Mouse (Mus musculus) midbrain, embryonic 13.5 days (tissue): ENCODE measurements around the gene Anapc5. TPM values are rescaled to one million over a fixed set of nuclear protein-coding genes. Genes with fewer than 3 reads are reported as not detected.

ENCODE experiments used
- ATAC-seq: fragments of 200-750 bp; cut with Nextera tagmentation; 2 replicates; pipeline ENCODE4 v1.8.0; 2017; ENCODE audit warnings: mild to moderate bottlenecking, moderate TSS enrichment, moderate library complexity
- H3K27ac ChIP-seq: fragments of 300-500 bp; sonication (generic); 2 replicates; pipeline ENCODE4 v1.5.1; 2015; ENCODE audit warnings: inconsistent platforms, mild to moderate bottlenecking, moderate library complexity
- H3K27me3 ChIP-seq: fragments of 300-500 bp; sonication (generic); 2 replicates; pipeline ENCODE4 v1.6.1; 2015; ENCODE audit warnings: mild to moderate bottlenecking, inconsistent platforms
- H3K36me3 ChIP-seq: fragments of 300-500 bp; sonication (generic); 2 replicates; pipeline ENCODE4 v1.6.1; 2015; ENCODE audit warnings: mild to moderate bottlenecking, inconsistent platforms
- H3K4me1 ChIP-seq: fragments of 300-500 bp; sonication (generic); replicated peaks from 2 replicates; pipeline ENCODE4 v1.6.1; 2015; ENCODE audit warnings: inconsistent platforms
- H3K4me2 ChIP-seq: fragments of 300-500 bp; sonication (generic); replicated peaks from 2 replicates; pipeline ENCODE4 v1.6.1; 2015; ENCODE audit warnings: moderate library complexity, mild to moderate bottlenecking, inconsistent platforms
- H3K4me3 ChIP-seq: fragments of 300-500 bp; sonication (generic); replicated peaks from 2 replicates; pipeline ENCODE4 v1.5.1; 2015; ENCODE audit warnings: mild to moderate bottlenecking, inconsistent platforms
- H3K9ac ChIP-seq: fragments of 300-500 bp; sonication (generic); replicated peaks from 2 replicates; pipeline ENCODE4 v1.6.1; 2015; ENCODE audit warnings: mild to moderate bottlenecking, inconsistent platforms
- H3K9me3 ChIP-seq: fragments of 300-500 bp; sonication (generic); 2 replicates; pipeline ENCODE4 v1.6.1; 2016; ENCODE audit warnings: mild to moderate bottlenecking, inconsistent platforms
- WGBS: fragments of 180-500 bp; shearing (Covaris S2); methylation state at CpG from one replicate; pipeline ENCODE4 v1.1.7; 2015; 5-methylcytosine and 5-hydroxymethylcytosine counted together
- polyA plus RNA-seq: library from polyadenylated mRNA; unstranded; fragments of >200 nt; fragmentation: Nextera tagmentation; extraction: Ambion mirVana; gene quantifications from 2 replicates; pipeline ENCODE4 v1.2.1, GENCODE M21; 2015

Gene Anapc5
- polyA plus RNA-seq = 527 and 540 TPM in 2 replicates

- Histone ChIP-seq H3K4me1 (peaks cover 26% of the 10 kb centered on the region), H3K4me2 (peak within 1 kb of the TSS; percentile 66), H3K36me3 (peaks cover 30% of the 10 kb centered on the region), H3K4me3 (peak within 1 kb of the TSS; percentile 78), H3K9ac (peak within 1 kb of the TSS; percentile 74), H3K27me3 (no peaks in the 10 kb centered on the region), H3K9me3 (no peaks in the 10 kb centered on the region), H3K27ac (peak within 1 kb of the TSS; percentile 94)
- under 1% methylated on average over 55 of the region's 55 CpGs for WGBS
- peak; percentile 99 for ATAC-seq
These were observed at the start of gene Anapc5 for GRCm38 (mm10) chr5:122820777-122821523. Gene Anapc5 (minus strand): TSS chr5:122821339.

DNA sequence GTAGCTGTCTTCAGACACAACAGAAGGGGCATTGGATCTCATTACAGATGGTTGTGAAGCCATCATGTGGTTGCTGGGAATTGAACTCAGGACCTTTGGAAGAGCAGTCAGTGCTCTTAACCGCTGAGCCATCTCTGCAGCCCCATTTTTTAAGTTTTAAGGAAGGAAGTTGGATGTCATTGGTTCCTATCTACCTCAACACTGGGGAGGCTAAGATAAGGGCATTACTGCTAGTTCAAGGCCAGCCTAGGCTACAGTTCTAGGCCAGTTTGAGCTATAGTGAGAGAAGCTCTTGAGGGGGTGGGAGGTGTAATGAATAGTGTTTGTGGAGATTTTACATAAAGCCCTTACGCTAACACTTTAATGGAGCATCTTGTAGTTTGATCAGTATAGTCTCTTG, 41.9 kb upstream of the Anapc5 start:
- H3K4me2 ChIP-seq = no peak overlapping the region
- H3K4me1 ChIP-seq = no peaks in the 10 kb centered on the region
- ATAC-seq = no peak
- peaks cover 63% of the 10 kb centered on the region for H3K36me3 ChIP-seq
- no peak overlapping the region for H3K27ac ChIP-seq
- 98% methylated on average over 2 of the region's 2 CpGs for WGBS
- no peak overlapping the region for H3K4me3 ChIP-seq
- H3K9ac ChIP-seq = no peak overlapping the region
- H3K9me3 ChIP-seq = no peaks in the 10 kb centered on the region
- no peaks in the 10 kb centered on the region for H3K27me3 ChIP-seq

GRCm38 (mm10) chr5:122855858-122856257, 34.7 kb upstream of the Anapc5 start:
- no peak overlapping the region for H3K4me3 ChIP-seq
- 0 out of 2 replicates have a peak, but pooled peaks cover 3% of the 10 kb centered on the region for H3K36me3 ChIP-seq
- ATAC-seq = no peak
- no peak overlapping the region for H3K27ac ChIP-seq
- H3K4me2 ChIP-seq = no peak overlapping the region
- H3K4me1 ChIP-seq = peaks cover 17% of the 10 kb centered on the region
- no peaks in the 10 kb centered on the region for H3K9me3 ChIP-seq
- no peaks in the 10 kb centered on the region for H3K27me3 ChIP-seq
- WGBS = 89% methylated on average over 3 of the region's 3 CpGs
- no peak overlapping the region for H3K9ac ChIP-seq

DNA sequence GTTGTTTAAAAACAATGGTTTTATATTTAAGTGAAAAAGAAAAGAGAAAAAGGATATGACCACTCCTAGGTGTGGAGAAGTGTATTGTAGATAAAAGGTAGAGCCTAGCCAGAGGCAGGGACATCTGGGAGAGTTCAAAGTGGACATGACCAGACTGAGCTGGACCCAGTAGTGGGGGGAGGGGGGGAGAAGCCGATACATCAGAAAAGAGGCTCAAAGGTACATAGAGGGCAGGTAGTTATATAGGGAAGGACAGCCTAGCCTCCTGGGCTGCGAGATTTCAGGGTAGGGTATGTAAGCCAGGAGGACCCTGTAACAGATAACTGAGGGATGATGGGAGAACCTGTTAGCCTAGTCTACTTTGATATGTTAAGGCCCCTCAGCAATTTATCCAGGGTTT, 31.5 kb upstream of the Anapc5 start:
- H3K36me3 ChIP-seq = 0 out of 2 replicates have a peak, but pooled peaks cover 3% of the 10 kb centered on the region
- H3K9me3 ChIP-seq = no peaks in the 10 kb centered on the region
- no peak overlapping the region for H3K4me3 ChIP-seq
- no peak overlapping the region for H3K9ac ChIP-seq
- H3K4me2 ChIP-seq = no peak overlapping the region
- peaks cover 29% of the 10 kb centered on the region for H3K4me1 ChIP-seq
- H3K27ac ChIP-seq = no peak overlapping the region
- ATAC-seq = no peak
- 89% methylated on average over 2 of the region's 2 CpGs for WGBS
- no peaks in the 10 kb centered on the region for H3K27me3 ChIP-seq

DNA sequence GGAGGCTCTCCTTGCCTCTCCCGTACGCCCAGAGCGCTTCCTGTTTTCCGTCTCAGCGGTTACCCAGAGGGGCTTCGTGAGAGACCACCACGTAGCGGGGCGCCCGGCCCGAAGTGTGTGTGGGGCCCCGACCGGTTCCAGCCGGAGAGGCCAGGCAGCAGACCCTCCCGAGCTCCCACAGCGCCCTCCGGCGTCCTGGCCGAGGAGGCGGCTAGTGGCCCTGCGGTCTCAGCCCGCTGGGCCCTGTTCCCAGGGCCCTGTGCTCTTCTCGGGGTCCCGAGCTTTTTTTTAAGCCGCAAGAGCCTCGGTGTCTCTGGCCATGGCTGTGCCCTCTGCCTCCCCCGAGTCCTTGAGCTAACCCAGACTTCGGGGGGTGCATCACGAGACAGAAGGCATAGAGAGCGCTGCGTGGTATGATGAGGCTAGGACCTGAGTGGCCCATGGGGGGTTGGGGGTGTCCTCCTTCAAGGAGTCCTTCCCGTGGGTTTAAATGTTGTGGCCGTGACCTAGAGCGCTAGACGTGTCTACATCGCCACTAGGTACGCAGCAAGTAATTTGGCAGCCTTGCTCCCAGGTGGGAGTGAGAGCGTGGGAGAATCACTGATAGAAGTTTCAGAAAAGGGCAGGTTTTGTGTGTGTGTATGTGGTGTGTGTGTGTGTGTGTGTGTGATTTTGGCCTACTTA, 29.3 kb upstream of the Anapc5 start:
- ATAC-seq = peak; percentile 92
- peak overlapping the region; percentile 93 for H3K27ac ChIP-seq

DNA sequence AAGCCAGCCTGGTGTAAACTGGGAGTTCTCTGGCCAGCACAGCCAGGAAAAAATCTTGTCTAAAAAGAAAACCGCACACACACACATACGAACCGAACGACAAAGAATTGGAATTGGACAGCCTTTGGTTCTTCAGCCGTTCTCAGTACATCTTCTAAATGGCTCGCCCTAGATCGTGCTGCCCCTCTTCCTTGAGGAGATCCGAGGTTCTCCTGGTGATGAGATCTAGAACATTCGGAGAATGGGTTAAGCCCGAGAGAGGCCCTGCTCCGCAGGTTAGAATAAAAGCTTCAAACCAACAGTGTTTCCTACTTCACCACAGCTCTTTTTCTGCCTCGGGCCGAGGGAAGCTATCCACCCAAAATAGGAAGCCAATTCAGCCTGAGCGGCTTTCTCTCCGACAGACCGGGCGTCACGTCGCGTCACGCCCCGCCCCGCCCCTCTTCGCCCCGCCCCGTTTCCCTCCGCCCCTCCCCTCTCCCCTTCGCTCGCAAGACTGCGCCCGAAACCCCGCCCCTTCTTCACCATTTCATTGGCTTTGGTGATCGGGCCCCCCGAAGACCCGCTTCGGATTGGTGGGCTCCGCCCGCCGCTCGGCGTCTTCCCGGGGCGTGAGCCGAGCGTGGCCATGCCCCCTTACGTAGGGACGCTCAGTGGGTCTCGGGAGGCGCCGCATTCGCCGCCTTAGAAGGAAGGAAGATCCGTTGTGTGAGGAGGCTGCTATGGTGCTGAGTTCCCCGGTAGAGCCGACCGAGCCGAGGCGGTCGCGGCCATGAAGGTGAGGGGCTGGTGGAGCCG, 28.6 kb upstream of the Anapc5 start, which contains the start of gene Rnf34:
Gene Rnf34 (plus strand): TSS at position 528 of the 798 bp plus-strand sequence.
- 1% methylated on average over 61 of the region's 61 CpGs for WGBS
- H3K4me2 ChIP-seq = peak within 1 kb of the TSS; percentile 96
- ATAC-seq = peak; percentile 100

More for the DNA sequence above, 29.3 kb upstream of the Anapc5 start:
- Histone ChIP-seq H3K9me3 (no peaks in the 10 kb centered on the region), H3K27me3 (no peaks in the 10 kb centered on the region), H3K9ac (peak overlapping the region; percentile 96), H3K4me2 (peak overlapping the region; percentile 96), H3K36me3 (no peaks in the 10 kb centered on the region), H3K4me1 (peaks cover 29% of the 10 kb centered on the region), H3K4me3 (peak overlapping the region; percentile 86)
- WGBS = 2% methylated on average over 38 of the region's 38 CpGs

GRCm38 (mm10) chr5:122843799-122844198, 22.7 kb upstream of the Anapc5 start:
- Histone ChIP-seq H3K27me3 (no peaks in the 10 kb centered on the region), H3K9ac (no peak overlapping the region), H3K4me2 (no peak overlapping the region), H3K36me3 (no peaks in the 10 kb centered on the region), H3K27ac (no peak overlapping the region), H3K4me1 (peaks cover 3% of the 10 kb centered on the region; the same call in 1 of the 2 replicates), H3K9me3 (no peaks in the 10 kb centered on the region), H3K4me3 (no peak overlapping the region)
- no peak for ATAC-seq
- 89% methylated on average over 5 of the region's 5 CpGs for WGBS

More for the DNA sequence above, 28.6 kb upstream of the Anapc5 start, which contains the start of gene Rnf34:
- peaks cover 29% of the 10 kb centered on the region for H3K4me1 ChIP-seq
- H3K27ac ChIP-seq = peak within 1 kb of the TSS; percentile 93
- no peaks in the 10 kb centered on the region for H3K36me3 ChIP-seq
- peak within 1 kb of the TSS; percentile 96 for H3K9ac ChIP-seq
- H3K9me3 ChIP-seq = no peaks in the 10 kb centered on the region
- H3K27me3 ChIP-seq = no peaks in the 10 kb centered on the region
- H3K4me3 ChIP-seq = peak within 1 kb of the TSS; percentile 86

GRCm38 (mm10) chr5:122841126-122841525, 20.0 kb upstream of the Anapc5 start:
- no peak for ATAC-seq
- Histone ChIP-seq H3K9me3 (no peaks in the 10 kb centered on the region; the same call in 1 of the 2 replicates), H3K36me3 (no peaks in the 10 kb centered on the region), H3K27me3 (no peaks in the 10 kb centered on the region), H3K4me1 (no peaks in the 10 kb centered on the region), H3K9ac (no peak overlapping the region), H3K27ac (no peak overlapping the region), H3K4me2 (no peak overlapping the region), H3K4me3 (no peak overlapping the region)
- WGBS = 86% methylated on average over 2 of the region's 2 CpGs

DNA sequence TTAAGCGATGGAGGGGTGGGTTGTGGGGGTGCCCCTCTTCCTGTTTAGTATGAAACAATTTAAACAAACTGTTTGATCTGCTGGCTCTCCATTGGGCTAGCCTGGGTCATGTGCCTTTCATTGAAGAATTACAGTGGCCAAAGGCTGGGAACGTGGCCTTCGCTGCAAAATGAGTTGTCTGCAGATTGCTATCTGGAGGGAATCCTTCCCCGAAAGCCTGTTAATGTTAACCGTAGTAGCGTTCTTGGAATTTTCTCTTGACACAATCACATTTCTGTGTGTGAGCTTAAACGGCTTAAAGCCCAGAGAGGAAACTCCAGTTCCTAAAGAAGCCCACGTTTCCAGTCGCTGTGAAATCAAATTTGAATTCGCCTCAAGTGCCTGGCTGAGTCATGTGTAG, 11.9 kb upstream of the Anapc5 start:
- ATAC-seq = no peak
- no peaks in the 10 kb centered on the region for H3K4me1 ChIP-seq
- H3K9me3 ChIP-seq = no peaks in the 10 kb centered on the region; the same call in 1 of the 2 replicates
- no peaks in the 10 kb centered on the region for H3K27me3 ChIP-seq
- WGBS = 82% methylated on average over 10 of the region's 10 CpGs
- no peak overlapping the region for H3K27ac ChIP-seq
- H3K36me3 ChIP-seq = no peaks in the 10 kb centered on the region
- H3K9ac ChIP-seq = no peak overlapping the region
- H3K4me2 ChIP-seq = no peak overlapping the region
- H3K4me3 ChIP-seq = no peak overlapping the region

DNA sequence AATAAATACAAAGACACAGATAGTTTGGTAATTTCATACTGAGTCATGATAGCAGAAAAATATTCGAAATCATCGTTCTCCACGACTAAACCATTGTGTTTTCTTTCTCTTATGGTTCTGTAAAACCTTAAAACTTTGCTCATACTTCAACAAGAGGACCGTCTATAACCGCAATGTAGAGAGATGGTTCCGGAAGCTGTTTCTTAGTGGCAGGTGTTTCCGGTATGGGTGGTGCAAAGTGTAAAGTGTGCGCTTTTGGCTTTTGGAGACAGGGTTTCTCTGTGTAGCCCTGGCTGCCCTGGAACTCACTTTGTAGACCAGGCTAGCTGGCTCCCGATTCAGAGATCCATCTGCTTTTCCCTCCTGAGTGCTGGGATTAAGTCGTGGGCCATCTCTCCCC, 11.4 kb upstream of the Anapc5 start:
- H3K4me3 ChIP-seq = no peak overlapping the region
- no peaks in the 10 kb centered on the region for H3K4me1 ChIP-seq
- H3K9me3 ChIP-seq = no peaks in the 10 kb centered on the region; the same call in 1 of the 2 replicates
- no peaks in the 10 kb centered on the region for H3K36me3 ChIP-seq
- no peak overlapping the region for H3K9ac ChIP-seq
- H3K4me2 ChIP-seq = no peak overlapping the region
- ATAC-seq = no peak
- no peaks in the 10 kb centered on the region for H3K27me3 ChIP-seq
- 85% methylated on average over 10 of the region's 10 CpGs for WGBS
- no peak overlapping the region for H3K27ac ChIP-seq

DNA sequence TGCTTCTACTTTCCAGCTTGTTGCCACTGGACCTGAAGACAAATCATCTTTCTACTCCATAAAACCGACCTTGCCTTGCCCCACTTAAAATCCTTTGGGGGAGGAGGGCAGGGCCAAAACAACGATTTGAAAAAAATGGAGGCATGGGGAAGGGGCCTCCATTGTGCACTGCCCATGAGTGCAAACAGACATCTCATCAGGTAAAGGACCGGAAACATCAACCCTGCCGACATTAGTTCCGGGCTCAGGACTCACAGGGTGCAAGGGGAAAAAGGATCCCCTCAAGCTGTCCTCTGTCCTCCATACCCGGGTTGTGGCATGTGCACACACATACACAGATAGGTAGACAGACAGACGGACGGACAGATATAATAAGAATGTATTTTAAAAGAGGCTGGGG, 4.0 kb upstream of the Anapc5 start:
- H3K9me3 ChIP-seq = no peaks in the 10 kb centered on the region
- no peaks in the 10 kb centered on the region for H3K27me3 ChIP-seq
- 85% methylated on average over 8 of the region's 8 CpGs for WGBS
- H3K4me2 ChIP-seq = no peak overlapping the region
- no peak overlapping the region for H3K4me3 ChIP-seq
- no peak overlapping the region for H3K9ac ChIP-seq
- no peak overlapping the region for H3K27ac ChIP-seq
- peaks cover 3% of the 10 kb centered on the region for H3K4me1 ChIP-seq
- no peaks in the 10 kb centered on the region for H3K36me3 ChIP-seq
- no peak for ATAC-seq
